Mouse (Mus musculus): ENCODE data around the gene Ccdc22. TPM values are rescaled to one million over a fixed set of nuclear protein-coding genes. Genes with fewer than 3 reads are reported as not detected.
A peak's percentile ranks its signal among the peaks of the same experiment; 100 is the strongest.

Ccdc22 gene
- total RNA-seq (2021): 10 to 100 TPM; 18.2 to 27.0 TPM
- long read RNA-seq, experiment 1, transcript Ccdc22-201 (17 exons, 2,353 nt): major isoform, 16 of 21 reads
- long read RNA-seq, experiment 1, partial matches to known transcripts: 4 of 21 reads
- long read RNA-seq, experiment 1, other reads (novel, unspliced or antisense): 1 of 21 reads
- long read RNA-seq, experiment 2, transcript Ccdc22-201 (17 exons, 2,353 nt): major isoform, 48 of 63 reads
- long read RNA-seq, experiment 2, partial matches to known transcripts: 5 of 63 reads
- long read RNA-seq, experiment 2, other reads (novel, unspliced or antisense): 10 of 63 reads

DNA sequence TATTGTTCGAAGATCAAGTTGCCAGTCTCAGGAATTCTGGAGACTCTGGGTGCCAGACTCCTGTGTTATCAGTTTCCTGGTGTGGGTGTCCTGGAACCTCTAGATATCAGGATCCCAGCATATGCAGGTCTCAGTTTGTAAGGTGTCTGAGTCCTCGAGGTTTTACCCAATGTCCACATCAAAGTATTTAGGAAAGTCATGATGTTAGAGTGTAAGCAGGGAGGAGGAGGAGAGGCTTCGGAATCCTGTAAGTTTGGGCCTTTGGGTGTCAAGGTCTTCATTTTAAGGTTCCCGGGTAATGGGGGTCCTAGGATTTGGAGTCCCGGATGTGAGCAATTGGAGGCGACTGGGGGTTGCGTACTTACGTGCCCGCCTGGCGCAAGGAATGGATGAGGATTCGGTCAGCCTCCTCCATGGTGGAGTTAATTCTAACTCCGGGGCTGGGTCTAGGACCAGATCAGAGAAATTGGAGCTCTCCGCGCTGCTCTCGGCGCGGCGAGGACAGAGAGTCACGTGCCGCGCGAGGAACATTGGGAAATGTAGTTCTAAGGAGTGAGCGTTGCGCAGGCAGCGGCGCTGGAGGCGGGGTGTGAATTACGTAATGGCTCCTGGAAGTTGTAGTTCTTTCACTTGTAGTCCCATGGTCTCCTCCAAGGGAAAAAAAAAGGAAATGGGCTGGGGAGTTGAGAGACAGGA, at the start of gene Ccdc22:
Gene Ccdc22 (minus strand): TSS at position 639 of the 696 bp plus-strand sequence.
- peak; percentile 24 to 38 for DNase-seq (ENCODE audit: low spot score in 2 of 2)

GRCm38 (mm10) chrX:7648671-7649304, 43.5 kb upstream of the Ccdc22 start:
- DNase-seq (ENCODE audit: low spot score in 2 of 2): peak in 1 of 2 experiments; percentile 57

DNA sequence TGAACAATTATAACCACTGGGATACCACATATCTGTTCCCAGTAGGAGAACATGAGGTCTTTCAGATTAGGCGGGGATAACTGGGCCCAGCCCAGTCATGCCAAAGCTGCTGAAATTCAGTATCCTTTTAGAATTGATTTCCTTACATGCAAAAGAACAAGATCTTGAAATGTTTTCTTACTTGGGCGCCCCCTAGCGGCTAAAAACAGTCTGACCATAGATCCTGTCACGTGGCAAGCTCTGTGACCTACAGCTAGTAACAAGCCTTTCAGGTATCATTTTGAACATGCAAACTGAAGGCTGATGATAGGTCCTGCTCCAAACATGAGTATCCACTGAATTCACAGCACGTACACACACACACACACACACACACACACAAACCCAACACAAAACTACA, 40.0 kb upstream of the Ccdc22 start:
- peak; percentile 59 to 61 for DNase-seq (ENCODE audit: low spot score in 2 of 2)

DNA sequence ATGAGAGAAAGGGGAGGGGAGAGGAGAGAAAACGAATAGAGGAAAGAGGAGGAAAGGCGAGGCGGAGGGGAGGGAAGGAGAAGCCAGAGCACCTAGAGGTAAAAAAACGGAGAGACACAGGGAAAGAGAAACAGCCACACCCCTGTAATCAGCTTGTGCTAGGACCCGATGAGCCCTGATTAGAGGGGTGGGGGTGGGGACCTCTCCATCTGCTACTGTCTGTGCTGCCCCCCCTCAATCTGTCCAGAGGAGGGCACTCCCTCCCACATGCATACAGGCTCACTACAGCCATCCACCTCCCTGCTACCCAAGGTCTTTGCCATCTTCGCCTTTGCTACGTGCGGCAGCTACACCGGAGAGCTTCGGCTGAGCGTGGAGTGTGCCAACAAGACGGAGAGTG, 35.5 kb upstream of the Ccdc22 start:
- no peak for DNase-seq (ENCODE audit: low spot score in 2 of 2)

- DNase-seq (ENCODE audit: low spot score in 2 of 2): no peak
These were observed 34.4 kb upstream of the Ccdc22 start for GRCm38 (mm10) chrX:7639536-7640325.

DNA sequence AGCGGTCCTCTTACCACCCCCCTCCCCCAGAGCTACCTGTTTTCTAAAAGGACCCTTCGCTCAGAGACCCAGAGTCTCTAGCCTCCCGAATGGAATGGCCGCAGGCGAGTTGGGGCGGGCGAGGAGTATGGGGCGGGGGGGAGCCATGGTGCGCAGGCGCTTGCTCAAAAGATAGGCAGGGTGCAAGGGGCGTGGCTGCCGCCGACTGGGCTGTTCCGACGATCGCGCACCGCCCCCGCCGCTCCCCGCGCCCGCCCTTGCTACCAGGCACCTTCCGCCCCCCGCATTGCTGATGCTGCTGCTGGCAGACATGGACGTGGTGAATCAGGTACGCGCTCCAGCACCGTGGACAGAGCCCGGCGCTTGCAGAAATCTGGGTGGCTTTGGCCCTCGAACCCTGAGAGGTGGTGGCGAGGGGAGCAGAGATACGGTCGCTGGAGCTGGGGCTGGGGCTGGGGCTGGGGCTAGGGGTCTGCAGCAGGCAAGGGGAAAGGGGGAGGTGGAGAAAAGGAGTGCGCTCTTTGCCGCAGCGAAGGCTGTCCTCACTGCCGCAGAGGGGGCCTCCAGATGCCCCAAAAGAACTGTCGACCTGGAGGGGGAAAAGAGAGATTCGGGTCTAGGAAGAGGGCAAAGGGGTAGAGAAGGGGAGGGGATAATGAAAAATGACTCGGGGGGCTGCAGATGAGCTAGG, 33.2 kb upstream of the Ccdc22 start, which contains the start of gene Syp:
Gene Syp (plus strand): TSS at position 71 of the 691 bp plus-strand sequence.
- peak; percentile 65 to 67 for DNase-seq (ENCODE audit: low spot score in 2 of 2)

DNA sequence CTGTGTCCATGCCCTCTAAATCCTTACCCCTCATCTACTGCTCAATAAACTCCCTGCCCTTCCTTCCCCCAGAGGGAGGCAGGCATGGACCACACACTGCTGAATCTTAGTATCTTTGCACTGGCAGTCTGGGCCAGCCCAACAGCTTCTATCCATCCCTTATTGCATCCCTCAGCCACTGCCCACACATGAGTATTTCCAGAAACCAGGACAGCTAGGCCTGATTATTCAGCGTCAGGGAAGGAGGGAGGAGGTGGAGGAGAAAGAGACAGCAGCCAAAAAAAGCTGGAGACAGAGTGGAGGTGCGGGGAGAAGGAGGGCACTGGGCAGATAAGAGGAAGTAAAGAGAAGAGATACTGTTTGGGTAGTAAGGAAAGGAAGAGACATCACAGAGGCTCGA, 29.8 kb upstream of the Ccdc22 start:
- no peak for DNase-seq (ENCODE audit: low spot score in 2 of 2)

DNA sequence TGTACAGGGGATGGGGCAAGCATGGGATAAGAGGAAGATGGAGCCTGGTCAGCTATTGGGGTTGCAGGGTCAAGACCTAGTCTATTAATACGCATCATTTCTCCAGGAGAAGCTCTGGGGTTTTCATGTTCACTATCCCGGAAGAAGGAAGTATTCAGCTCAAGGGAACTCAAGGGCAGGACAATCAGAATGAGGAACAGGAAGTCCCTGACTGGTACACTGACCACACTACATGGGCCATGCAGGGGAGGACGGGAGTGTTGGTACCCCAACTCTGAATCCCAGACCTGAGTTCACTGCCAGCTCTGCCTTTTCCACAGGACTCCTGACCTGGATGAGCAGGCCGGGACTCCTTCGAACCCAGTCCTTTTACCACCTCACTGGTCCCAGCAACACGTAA, 27.2 kb upstream of the Ccdc22 start:
- DNase-seq (ENCODE audit: low spot score in 2 of 2): no peak

- no peak for DNase-seq (ENCODE audit: low spot score in 2 of 2)
These were observed 12.7 kb upstream of the Ccdc22 start for GRCm38 (mm10) chrX:7617889-7618551.

GRCm38 (mm10) chrX:7610536-7611258, 5.4 kb upstream of the Ccdc22 start:
- DNase-seq (ENCODE audit: low spot score in 2 of 2): no peak

GRCm38 (mm10) chrX:7610035-7610434, 4.7 kb upstream of the Ccdc22 start:
- no peak for DNase-seq (ENCODE audit: low spot score in 2 of 2)

GRCm38 (mm10) chrX:7606783-7607182, 1.5 kb upstream of the Ccdc22 start, which contains the start of gene Cacna1f:
TSS of gene Cacna1f (plus strand) at chrX:7607083.
- no peak for DNase-seq (ENCODE audit: low spot score in 2 of 2)

DNA sequence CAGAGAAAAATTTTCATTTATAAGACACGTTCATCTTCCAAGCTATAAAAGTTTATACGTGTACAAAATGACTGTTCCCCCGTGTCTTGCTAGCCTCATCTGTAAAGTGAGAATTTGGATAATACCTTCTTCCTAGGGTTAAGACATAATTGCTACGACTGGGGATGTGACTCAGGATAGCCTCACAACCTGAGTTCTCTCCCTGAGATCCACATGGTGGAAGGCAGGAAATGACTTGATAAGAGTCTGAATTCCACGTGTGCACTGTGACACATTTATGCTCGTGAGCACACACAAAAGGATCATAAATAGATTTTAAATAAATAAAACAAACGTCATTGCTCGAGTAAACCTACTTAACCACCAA, 241 bp upstream of the Ccdc22 start:
- no peak for DNase-seq (ENCODE audit: low spot score in 2 of 2)

GRCm38 (mm10) chrX:7604004-7604403, 1.3 kb downstream of the Ccdc22 start:
- no peak for DNase-seq (ENCODE audit: low spot score in 2 of 2)

DNA sequence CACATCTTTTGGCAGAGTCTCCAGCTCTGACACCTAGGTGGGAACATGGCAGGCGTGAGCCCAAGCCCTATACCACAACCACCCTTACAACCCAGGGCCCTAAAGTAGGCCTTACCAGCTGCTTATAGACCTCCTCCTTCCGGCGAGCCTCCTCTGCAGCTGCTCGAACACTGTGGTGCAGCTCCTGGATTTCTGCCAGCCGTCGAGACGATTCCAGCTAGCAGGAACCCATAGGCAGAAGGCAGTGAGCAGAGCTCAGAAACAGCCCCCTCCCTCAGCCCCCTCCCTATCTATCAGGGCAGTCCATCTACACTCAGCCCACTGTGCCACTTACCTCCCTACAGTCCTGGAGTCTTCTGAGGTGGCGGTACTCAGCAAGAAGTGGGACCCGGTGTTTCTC, 9.9 kb downstream of the Ccdc22 start:
- DNase-seq (ENCODE audit: low spot score in 2 of 2): no peak

- no peak for DNase-seq (ENCODE audit: low spot score in 2 of 2)
These were observed 19.0 kb downstream of the Ccdc22 start for GRCm38 (mm10) chrX:7586356-7586755.

GRCm38 (mm10) chrX:7583881-7584280, 21.4 kb downstream of the Ccdc22 start:
- DNase-seq (ENCODE audit: low spot score in 2 of 2): no peak

GRCm38 (mm10) chrX:7581151-7581550, 24.2 kb downstream of the Ccdc22 start:
- no peak for DNase-seq (ENCODE audit: low spot score in 2 of 2)

GRCm38 (mm10) chrX:7574885-7575231, 30.5 kb downstream of the Ccdc22 start:
- no peak for DNase-seq (ENCODE audit: low spot score in 2 of 2)

Measured in adrenal gland, postnatal 4 days (tissue).